Mouse (Mus musculus): Measurements from ENCODE around the gene Bri3bp.
A peak's percentile ranks its signal among the peaks of the same experiment; 100 is the strongest.
"Not testable (repeated sequence)": the region's sequence is repeated elsewhere in the genome, so short reads cannot be mapped to it uniquely, and the experiment has no call there.

The Bri3bp gene

DNA sequence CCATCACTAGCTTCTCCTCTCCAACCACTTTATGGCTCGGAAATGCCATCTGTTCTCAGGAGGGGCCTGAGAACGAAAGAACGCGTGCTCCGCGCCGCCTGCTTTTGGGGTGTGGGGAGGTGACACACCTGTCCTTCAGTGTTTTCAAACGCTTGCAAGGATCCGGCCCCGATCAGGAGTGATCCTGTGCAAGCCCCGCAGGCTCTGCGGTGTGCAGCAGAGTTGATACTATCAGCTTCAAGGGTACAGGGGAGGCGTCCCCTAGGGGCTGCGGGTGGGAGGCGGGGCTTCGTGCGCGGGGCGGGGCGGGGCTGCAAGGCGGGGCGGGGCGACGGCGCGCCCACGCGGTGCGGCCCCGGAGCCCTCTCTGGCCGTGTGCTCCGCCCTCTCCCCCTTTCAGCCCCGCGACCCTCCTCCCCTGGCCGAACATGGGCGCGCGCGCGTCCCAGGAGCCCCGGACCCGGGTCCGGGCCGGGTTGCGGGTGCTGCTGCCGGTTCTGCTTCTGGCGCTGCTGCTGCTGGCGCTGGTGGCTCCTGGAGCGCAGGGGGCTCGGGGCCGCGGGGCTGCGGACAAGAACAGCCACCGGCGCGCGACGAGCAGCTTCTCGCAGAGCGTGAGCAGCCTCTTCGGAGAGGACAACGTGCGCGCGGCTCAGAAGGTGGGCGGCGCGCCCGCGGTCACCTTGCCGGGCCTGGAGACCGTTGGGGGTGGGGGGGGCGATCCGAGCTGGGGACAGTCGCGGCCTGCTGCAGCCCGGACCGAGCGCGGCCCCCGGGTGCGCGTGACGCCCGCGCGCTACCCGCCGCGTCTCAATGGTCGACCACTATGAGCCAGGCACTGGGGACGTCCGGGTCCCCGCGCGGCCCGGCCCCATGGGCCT lies at the start of gene Bri3bp:
Bri3bp (plus strand) TSS at position 335 of the 881 bp plus-strand sequence.
- peak; percentile 79 for DNase-seq (ENCODE audit: extremely low read depth, insufficient read length, low spot score)

DNA sequence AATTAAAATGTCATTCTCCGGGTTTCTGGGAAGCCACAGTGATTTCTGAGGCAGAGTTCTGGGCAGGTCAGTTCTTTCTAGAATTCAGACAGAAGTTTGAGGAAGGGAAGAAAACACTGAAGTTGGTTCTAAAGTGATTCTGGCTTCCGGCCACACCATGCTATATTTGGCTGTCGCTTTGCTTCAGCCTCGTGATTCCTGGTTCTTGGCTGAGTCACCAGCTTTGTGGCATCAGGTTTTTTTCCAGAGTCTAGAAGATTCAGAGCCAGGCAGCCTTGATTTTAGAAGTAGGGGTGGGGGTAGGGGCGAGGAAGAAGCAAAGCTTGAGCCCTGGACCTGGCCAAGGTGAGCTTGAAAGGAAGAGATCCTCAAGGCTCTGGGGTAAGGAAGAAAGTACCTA lies 49.8 kb upstream of the Bri3bp start:
- peak; percentile 85 for DNase-seq (ENCODE audit: extremely low read depth, insufficient read length, low spot score)

DNA sequence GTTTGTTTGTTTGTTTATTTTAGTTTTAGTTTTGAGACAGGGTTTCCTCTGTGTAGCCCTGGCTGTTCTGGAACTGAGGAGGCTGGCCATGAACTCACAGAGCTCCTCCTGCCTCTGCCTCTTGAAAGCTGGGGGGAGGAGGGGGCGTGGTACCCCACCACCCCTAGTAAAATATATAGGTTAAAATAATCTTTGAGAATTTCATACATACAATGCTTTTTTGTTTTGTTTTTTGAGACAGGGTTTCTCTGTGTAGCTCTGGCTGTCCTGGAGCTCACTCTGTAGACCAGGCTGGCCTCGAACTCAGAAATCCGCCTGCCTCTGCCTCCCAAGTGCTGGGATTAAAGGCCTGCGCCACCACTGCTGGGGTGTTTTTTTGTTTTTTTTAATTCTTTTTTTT lies 49.2 kb upstream of the Bri3bp start:
- not testable (repeated sequence) for DNase-seq (ENCODE audit: extremely low read depth, insufficient read length, low spot score)

DNA sequence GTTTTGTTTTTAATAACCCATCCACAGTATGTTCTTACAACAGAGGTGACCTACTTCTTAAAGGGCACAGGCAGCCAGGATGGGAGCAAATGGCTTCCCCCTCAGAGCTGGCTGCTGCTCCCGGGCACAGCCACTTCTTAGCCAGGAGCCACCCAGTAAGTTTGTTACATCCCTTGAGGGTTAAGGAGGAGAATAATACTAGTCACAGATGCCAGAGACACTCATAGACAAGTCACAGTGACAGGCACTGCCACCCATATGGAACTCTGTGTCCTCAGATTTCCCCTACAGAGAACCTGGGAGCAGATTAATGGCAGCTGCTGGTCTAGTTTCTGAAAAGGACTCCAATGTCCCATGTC lies 48.8 kb upstream of the Bri3bp start:
- no peak for DNase-seq (ENCODE audit: extremely low read depth, insufficient read length, low spot score)

DNA sequence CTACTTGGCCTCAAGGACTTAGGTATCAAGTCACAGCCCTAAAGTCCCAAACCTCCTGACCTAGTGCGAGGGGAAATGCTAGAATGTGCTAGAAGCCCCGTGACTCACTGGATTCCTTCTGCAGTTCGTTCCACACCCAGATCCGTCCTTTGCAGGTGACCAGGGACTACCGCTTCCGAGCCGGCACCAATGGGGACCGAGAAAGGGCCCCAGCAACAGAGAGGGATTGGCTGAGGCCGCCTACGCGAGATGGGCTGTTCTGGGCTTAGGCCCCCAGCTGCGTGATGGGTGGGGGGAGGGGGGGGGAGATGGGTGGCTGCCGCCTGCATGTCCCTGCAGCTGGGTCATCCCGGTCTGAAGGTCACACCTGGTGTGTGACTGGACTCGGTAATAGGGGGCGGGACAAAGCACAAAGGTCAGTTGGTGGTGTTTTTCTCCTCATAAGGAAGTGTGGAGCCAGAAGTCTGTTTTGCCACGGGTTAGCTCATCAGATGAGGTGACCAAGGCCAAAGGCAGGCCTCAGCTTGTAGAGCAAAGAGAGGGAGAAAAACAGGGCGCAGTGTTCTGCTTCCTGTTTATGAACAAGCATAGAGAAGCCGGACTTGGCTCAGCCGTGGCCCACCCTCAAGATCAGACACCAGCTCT lies 48.3 kb upstream of the Bri3bp start:
- DNase-seq (ENCODE audit: extremely low read depth, insufficient read length, low spot score), result peak; percentile 98

DNA sequence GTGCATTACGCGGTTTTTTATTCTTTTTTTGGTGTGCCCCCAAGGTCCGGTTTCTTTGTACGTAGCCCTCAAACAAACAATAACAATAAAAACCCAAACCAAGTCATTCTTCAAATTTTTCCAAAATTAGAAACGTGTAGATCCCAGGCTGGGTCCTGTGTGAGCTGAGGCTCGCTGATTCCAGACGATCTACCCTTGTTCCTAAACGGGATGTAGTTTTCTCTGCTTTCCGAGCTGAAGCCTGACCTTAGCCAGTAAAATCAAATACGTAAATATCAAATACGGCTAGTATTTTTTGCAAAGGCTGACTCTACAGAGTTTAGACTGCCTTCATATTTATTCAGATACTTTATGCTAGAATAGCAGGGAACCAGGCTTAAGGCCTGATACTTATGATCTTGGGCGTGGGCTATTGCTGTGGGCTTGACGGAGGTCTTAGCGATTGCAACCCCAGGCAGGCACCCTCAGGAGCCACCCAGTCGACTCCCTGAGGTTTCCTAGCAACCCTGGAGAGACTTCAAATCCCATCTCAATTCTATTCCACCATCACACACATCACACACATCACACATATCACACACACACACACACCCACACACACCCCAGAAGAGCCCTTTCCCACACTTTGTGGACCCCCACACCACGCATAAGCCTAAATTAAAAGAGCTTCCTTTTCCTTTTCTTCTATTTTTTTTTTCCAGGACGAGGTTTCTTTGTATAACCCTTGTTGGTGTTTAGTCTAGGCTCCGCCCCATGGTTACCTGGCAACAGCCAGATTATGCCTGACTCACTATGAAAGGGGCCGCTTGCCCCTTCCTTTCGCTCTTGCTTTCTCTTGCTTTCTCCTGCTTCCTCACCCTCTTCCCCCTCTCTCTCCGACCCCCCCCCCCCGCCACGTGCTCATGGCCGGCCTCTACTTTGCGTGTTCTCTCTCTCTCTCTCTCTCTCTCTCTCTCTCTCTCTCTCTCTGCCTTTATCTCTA lies 47.5 kb upstream of the Bri3bp start:
- DNase-seq (ENCODE audit: extremely low read depth, insufficient read length, low spot score), result peak; percentile 82

DNA sequence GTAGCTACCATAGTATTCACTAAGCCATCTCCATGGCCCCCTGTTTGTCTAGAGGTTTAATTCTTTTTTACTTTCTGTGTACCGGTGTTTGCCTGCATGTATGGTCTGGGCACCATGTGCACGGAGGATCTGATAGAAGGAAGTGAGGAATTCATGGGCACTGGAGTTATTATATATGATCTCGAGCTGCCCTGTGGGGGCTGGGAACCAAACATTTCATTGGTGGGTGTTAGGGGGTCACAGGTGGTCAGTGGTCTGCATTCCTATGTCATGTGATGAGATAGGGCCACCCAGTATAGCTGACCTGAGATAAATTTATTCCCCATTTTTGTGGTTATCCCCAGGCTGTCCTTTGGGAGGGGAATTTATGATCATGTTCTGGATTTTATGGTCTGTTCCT lies 46.4 kb upstream of the Bri3bp start:
- no peak for DNase-seq (ENCODE audit: extremely low read depth, insufficient read length, low spot score)

DNA sequence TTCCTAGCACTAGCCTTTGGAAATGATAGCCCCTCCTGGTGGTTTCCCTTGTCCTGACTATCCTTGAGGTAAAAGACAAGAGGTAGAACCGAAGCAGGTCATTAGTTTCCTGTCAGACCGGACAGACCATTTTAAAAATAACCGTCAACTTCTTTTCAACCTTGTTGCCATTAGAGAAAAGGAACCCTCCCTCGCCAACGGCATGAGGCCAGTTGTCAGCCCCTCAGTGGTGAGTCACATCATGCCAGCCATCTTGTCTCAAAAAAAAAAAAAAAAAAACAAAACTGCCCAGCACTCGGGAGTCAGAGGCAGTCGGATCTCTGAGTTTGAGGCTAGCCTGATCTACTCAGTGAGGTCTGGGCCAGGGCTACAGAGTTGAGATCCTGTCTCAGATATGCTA lies 40.5 kb upstream of the Bri3bp start:
- peak; percentile 50 for DNase-seq (ENCODE audit: extremely low read depth, insufficient read length, low spot score)

DNA sequence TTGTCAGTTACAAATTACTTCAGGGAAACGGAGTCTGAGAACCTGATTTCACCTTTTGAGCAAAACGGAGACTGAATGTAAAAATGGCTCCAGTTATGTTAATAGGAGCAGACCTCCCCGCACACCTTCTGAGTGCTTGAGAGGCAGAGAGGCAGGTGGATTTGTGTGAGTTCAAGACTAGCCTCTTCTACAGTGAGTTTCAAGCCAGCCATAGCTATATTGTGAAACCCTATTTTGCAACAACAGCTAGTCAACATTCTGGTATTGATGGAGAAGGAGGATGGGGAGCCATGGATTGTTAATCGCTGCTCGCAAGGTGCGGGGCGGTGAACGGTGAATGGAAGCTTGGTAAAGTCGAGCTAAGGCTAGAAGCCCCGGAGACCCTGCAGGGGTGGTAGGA lies 38.9 kb upstream of the Bri3bp start:
- DNase-seq (ENCODE audit: extremely low read depth, insufficient read length, low spot score), result no peak

DNA sequence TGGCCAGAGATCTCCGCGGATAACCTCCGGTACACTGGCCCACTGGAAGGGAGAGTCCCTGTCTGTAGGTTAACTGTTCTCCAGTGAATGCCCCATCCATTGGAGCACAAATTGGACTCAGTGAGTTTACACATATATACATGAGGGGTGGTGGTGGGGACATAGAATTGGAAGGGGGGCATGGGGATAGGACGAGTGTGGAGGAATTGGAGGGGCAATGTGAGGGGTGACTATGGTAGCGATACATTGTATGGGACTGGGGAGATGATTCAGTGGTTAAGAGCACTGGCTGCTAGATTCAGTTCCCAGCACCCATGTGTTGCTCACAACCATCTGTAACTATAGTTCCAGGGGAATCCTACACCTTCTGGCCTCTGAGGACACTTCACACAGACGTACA lies 38.4 kb upstream of the Bri3bp start:
- DNase-seq (ENCODE audit: extremely low read depth, insufficient read length, low spot score), result no peak

DNA sequence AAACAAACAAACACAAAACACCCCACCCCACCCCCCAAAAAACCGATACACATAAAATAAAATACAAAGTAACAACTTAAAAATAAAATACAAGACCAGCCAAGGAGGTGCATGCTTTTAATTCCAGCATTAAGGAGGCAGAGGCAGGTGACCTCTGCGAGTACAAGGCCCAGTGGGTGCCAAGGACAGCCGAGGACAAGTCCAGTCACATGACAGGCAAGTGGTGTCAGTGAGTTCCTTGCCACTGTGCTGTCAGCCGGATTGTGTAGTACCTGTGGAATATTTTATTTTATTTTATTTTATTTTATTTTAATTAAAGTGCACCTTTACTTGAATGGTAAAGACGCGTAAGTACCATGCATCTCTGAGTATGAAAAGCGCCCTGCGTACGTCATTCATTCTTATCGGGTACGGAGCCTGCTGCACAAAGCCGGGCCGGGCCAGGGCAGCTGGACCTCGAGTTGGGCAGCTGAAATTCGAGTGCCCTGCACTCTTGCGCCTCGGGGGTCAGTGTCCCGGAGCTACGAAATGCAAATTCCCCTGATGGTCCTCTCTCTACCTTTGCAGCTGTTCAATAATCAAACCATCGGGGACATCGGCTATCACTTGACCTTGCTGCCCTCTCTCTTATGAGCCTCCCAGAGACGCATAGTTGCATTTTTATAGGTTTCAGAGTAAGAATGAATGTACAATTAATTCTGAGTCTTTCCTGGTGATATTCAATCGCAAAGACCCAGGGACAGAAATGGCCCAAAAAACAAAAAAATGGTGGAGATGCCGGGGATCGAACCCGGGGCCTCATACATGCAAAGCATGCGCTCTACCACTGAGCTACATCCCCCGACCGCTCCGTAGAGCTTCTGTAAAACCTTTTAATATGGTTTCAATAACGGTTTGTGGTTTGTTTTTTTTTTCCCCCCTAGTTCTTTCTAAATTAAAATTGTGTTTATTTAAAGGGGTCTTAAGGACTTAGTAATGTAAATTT lies 37.6 kb upstream of the Bri3bp start:
- DNase-seq (ENCODE audit: extremely low read depth, insufficient read length, low spot score), result peak; percentile 58

DNA sequence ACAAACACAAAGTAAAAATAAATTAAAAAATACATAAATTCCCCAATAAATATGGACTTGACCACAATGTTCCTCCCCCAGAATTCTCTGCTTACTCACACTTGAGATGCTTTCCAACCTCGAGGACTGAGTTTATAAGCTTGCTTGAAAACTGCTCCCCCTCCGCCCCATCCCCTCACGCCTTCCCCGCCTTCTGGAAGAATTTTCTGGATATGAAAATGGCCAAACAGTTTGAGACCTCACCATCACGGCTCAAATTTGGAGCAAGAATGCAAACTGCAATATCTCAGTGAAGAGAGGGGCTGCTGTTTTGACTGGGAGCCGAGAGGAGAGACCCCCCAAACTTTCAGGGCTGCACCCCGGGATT lies 36.8 kb upstream of the Bri3bp start:
- no peak for DNase-seq (ENCODE audit: extremely low read depth, insufficient read length, low spot score)

DNA sequence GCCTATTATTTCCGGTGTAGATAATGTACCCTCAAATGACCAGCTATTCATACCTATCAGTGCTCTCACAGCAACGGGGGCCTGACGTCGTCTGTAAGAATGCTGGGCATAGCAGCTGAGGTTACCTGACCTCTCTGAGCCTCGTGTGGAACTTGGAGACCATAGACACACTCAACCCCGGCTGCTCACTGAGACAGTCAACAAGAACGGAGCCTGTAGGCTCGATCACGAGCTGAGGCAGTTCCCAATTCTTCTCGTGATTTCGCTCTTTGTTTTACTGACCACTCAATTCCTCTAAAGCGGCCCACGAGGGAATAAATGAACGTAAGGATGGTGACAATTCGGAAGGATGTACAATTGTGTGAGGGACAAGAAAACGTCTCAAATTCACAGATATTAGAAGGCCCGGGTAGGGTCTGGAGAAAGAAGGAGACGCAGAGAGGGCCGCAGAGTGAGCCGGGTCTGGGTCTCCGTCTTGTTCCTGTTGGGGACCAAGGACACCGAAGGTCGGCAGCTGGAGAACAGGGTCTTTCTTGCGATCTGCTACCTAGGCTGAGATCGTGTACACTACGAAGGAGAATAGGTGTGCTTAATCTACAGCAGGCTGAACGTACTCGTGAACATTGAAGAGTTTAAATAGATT lies 36.3 kb upstream of the Bri3bp start:
- DNase-seq (ENCODE audit: extremely low read depth, insufficient read length, low spot score), result peak; percentile 79

DNA sequence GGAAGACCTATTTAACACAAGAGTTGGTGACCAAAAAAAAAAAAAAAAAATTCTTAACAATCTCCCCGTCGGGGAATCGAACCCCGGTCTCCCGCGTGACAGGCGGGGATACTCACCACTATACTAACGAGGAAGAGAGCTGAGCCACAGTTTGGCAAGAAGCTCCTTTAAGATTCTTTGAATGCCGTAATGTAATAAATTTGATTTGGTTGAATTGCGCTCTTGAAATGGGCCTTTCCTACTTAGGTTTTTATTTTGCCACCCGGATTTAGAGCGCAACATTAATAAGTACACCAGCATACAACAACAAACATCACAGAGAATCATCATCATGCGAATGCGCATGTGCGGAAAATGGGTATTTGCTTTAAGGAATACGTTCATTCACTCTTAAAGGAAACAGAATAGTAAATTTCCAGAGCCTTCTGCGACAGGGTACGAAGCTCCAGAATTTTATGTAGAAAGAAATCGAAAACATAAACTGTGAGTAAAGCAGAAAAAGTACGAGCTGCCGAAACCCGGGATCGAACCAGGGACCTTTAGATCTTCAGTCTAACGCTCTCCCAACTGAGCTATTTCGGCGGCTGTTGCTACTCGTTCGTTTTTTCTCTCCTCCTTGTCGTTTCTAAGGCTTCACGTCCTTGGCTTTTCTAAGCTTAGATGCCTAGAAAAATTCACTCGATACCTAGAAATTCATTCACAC lies 35.7 kb upstream of the Bri3bp start:
- peak; percentile 75 for DNase-seq (ENCODE audit: extremely low read depth, insufficient read length, low spot score)

DNA sequence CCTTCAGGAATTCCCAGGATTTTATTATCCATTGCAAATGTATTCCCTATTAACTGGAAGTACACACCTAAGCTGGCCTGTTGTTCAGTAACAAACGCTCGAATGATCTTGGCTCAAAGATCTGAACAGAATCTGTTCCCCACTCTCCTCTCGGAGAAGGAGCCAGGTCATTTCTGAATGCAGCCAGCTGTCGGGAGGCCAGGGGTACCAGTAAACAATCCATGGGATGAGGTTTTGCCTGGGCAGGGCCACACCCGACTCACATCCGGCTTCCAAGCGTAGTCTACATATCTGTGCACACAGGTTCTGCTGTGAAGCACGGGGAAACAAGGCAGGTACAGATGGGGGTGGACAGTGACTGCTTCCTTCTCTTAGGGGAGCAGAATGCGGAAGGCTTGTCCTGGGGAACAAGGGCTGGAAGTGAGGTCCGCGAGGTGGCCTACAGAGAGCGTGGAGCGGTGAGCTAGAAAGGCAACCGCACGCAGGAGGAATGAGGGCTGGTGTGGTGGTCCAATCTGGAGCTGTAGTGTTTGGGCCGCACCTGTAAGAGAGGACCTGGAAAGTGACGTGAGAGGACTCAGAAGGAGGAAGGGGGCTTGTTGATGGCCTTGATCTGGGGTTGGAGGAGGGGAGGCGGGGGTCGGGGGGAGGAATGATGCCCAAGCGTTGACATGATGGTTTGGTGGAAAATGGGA lies 34.9 kb upstream of the Bri3bp start:
- DNase-seq (ENCODE audit: extremely low read depth, insufficient read length, low spot score), result peak; percentile 69

DNA sequence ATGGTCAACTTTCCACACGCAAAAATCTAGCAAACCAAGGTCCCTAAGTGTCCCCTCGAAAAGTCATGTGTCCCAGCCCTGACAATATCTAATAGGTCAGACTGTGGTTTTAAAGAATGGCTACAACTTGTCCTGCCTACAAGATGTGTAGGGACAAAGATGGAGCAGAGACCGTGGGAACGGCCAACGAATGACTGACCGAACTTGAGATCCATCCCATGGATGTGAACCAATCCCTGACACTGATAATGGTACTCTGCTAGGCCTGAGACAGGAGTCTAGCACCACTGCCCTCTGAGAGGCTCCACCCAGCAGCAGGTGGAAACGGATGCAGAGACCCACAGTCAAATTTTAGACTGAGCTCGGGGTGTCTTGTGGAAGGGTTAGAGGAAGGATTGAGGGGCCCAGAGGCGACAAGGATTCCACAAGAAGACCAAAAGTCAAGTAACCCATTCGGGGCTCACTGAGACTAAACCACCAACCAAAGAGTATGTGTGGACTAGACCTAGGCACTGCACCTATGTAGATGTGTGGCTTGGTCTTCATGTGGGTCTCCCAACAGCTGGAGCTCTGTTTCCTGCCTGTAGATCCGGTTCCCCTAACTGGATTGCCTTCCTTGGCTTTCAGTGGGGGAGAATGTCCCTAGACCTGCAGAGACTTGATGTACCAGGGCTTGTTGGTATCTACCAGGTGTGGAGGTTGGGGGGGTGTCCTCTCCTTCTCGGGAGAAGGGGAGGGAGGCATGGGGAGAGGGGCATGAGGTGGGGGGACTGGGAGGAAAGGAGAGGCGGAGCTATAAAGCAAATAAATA lies 34.1 kb upstream of the Bri3bp start:
- DNase-seq (ENCODE audit: extremely low read depth, insufficient read length, low spot score), result no peak

DNA sequence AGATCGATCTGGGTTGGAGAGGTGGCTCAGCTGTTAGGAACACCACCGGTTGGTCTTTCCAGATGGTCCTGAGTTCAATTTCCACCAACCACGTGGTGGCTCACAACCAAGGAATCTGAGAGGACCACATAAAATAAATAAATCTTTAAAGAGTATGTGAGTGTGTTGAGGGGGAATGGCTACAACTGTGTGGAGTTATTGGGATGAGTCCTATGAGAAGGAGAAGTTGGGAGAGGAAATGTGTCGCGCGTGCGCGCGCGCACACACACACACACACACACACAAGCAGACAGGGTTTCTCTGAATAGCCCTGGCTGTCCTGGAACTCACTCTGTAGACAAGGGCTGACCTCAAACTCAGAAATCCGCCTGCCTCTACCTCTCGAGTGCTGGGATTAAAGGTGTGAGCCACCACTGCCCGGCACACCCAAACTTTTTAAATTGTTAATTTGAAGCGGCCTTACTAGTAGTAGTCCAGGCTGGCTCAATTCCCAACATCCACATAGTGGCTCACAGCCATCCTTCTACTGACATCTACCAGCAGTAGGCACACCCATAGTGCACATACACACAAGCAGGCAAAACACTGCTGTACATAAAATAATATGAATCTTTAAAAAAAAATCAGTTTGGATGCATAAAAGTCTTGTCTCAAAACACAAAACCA lies 33.3 kb upstream of the Bri3bp start:
- DNase-seq (ENCODE audit: extremely low read depth, insufficient read length, low spot score), result no peak

Data from 3134 (cell line).